Mouse (Mus musculus): ENCODE measurements around the gene Rbm20. TPM values are rescaled to one million over a fixed set of nuclear protein-coding genes. Genes with fewer than 3 reads are reported as not detected.

The Rbm20 gene
- polyA plus RNA-seq, 1 experiment from 2014 or later: 1.1 TPM

DNA sequence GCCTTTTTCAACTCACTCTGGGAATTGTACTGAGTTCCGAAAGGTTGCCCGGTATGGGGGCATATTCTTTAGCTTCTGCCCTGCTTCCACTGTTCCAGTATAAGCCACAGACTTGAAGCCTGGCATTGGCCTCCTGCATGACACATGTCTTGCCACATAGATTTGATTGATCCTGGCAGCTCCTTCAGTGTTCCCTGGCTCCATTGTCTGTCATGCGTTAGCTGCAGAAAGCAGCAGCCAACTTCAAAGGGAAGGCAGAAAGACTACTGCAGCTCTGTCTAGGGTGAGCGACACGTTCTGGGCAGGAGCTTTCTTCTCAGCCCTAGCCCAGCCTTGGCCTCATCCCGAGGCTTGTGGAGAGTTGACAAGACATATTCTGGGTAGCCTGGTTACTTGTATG lies 162.7 kb downstream of the Rbm20 start:
- H3K36me3 ChIP-seq (ENCODE audit: control insufficient read depth, insufficient read depth, low read length): no peaks in the 10 kb centered on the region
- WGBS: 74% methylated on average over 6 of the region's 6 CpGs
- no peak overlapping the region for H3K9ac ChIP-seq (ENCODE audit: low read depth, low read length)
- H3K4me2 ChIP-seq (ENCODE audit: low read depth, low read length): no peak overlapping the region
- ATAC-seq: no peak
- no peak overlapping the region for H3K4me3 ChIP-seq (ENCODE audit: low read length)
- H3K4me1 ChIP-seq (ENCODE audit: control insufficient read depth, insufficient read depth, low read length): peaks cover 12% of the 10 kb centered on the region
- no peak overlapping the region for H3K27ac ChIP-seq (ENCODE audit: low read length)
- no peaks in the 10 kb centered on the region for H3K9me3 ChIP-seq (ENCODE audit: control insufficient read depth, low read length)
- H3K27me3 ChIP-seq (replicated peaks; ENCODE audit: control insufficient read depth, insufficient read depth, low read length): no peaks in the 10 kb centered on the region

DNA sequence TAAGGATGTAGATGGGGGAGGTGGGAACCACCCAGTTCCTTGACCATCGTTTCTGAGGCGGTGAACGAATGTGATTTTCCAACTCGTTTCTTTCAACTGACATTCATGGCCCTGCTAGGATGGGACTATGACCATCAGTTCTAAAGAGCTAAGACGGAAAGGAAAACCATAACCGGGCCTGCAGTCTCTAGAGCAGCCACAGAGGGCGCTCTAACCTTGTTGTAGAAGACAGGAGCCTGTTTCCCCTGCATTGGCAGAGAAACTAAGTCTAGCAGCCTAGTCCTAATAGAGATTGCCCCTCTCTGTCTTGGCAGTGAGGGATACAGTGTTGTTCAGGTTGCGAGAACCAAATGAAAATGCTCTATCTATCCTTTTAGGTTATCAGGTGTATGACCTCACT lies 164.8 kb downstream of the Rbm20 start:
- 63% methylated on average over 8 of the region's 8 CpGs for WGBS

DNA sequence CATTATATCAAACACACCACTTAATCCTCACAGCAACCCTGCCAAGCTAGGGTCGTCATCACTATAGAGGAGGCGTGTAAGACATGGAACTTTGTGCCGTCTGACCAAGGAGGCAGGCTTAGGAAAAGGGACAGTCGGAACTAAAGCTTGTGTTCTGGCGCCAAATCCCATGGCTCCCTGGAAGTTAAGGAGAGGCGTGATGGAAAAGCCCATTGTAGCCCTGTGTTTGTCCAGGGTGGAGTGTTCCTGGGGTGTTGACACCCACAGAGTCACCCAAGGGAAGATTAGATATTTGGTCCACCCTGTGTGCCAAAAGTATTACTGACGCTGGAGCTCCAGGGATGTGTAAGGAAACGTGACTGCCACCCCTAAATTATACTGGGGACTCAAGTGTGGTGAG lies 166.9 kb downstream of the Rbm20 start:
- Histone ChIP-seq H3K9ac (ENCODE audit: low read depth, low read length) (no peak overlapping the region), H3K36me3 (ENCODE audit: control insufficient read depth, insufficient read depth, low read length) (no peaks in the 10 kb centered on the region), H3K9me3 (ENCODE audit: control insufficient read depth, low read length) (no peaks in the 10 kb centered on the region), H3K4me1 (ENCODE audit: control insufficient read depth, insufficient read depth, low read length) (peaks cover 2% of the 10 kb centered on the region; the same call in 1 of the 2 replicates), H3K4me2 (ENCODE audit: low read depth, low read length) (no peak overlapping the region), H3K27me3 (replicated peaks; ENCODE audit: control insufficient read depth, insufficient read depth, low read length) (no peaks in the 10 kb centered on the region), H3K4me3 (ENCODE audit: low read length) (no peak overlapping the region), H3K27ac (ENCODE audit: low read length) (no peak overlapping the region)
- no peak for ATAC-seq
- 89% methylated on average over 8 of the region's 8 CpGs for WGBS

More for the DNA sequence above, 164.8 kb downstream of the Rbm20 start:
- Histone ChIP-seq H3K4me1 (ENCODE audit: control insufficient read depth, insufficient read depth, low read length) (peaks cover 8% of the 10 kb centered on the region), H3K9ac (ENCODE audit: low read depth, low read length) (no peak overlapping the region), H3K27me3 (replicated peaks; ENCODE audit: control insufficient read depth, insufficient read depth, low read length) (no peaks in the 10 kb centered on the region), H3K4me3 (ENCODE audit: low read length) (no peak overlapping the region), H3K36me3 (ENCODE audit: control insufficient read depth, insufficient read depth, low read length) (no peaks in the 10 kb centered on the region), H3K27ac (ENCODE audit: low read length) (no peak overlapping the region), H3K4me2 (ENCODE audit: low read depth, low read length) (no peak overlapping the region), H3K9me3 (ENCODE audit: control insufficient read depth, low read length) (no peaks in the 10 kb centered on the region)
- no peak for ATAC-seq

DNA sequence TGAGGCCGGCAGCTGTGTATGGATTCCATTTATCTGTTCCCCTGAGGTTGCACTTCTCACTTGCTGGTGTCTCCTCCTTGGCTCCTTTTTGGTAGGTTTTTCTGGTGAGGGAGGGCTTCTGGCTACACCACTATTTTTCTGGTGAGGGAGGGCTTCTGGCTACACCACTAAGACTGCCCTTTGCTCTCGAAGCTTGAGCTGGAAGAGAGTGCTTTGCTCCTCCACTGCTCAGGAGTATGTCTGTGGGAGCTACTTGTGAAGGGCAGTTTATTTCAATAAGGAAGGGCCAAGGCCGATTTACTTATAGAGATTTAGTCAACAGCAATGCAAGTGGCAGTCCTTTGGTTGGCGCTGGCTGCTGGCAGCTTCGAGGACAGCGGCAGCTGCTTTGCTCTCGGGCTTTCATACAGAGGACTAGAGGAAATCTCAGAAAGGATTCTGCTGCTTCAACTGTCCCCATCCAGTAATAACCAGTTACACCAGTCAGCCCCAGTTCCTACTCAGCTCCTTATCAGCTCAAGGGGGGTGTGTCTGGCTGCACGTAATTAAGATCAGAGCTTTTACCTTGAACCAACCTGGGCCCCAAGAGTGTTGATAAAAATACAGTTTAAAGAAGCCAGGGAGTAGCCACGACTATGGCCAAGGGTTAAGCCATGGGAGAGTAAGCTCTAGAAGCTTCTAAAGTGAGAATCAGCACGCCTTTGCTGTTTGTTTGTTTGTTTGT lies 171.3 kb downstream of the Rbm20 start:
- Histone ChIP-seq H3K27me3 (replicated peaks; ENCODE audit: control insufficient read depth, insufficient read depth, low read length) (no peaks in the 10 kb centered on the region), H3K4me3 (ENCODE audit: low read length) (no peak overlapping the region), H3K27ac (ENCODE audit: low read length) (peak overlapping the region; percentile 87), H3K4me2 (ENCODE audit: low read depth, low read length) (no peak overlapping the region), H3K9me3 (ENCODE audit: control insufficient read depth, low read length) (no peaks in the 10 kb centered on the region), H3K36me3 (ENCODE audit: control insufficient read depth, insufficient read depth, low read length) (no peaks in the 10 kb centered on the region), H3K9ac (ENCODE audit: low read depth, low read length) (0 out of 2 replicates have a peak overlapping the region, but pooled peaks have one; percentile 21), H3K4me1 (ENCODE audit: control insufficient read depth, insufficient read depth, low read length) (peaks cover 12% of the 10 kb centered on the region)
- WGBS: 60% methylated on average over 10 of the region's 10 CpGs
- peak; percentile 93 for ATAC-seq

DNA sequence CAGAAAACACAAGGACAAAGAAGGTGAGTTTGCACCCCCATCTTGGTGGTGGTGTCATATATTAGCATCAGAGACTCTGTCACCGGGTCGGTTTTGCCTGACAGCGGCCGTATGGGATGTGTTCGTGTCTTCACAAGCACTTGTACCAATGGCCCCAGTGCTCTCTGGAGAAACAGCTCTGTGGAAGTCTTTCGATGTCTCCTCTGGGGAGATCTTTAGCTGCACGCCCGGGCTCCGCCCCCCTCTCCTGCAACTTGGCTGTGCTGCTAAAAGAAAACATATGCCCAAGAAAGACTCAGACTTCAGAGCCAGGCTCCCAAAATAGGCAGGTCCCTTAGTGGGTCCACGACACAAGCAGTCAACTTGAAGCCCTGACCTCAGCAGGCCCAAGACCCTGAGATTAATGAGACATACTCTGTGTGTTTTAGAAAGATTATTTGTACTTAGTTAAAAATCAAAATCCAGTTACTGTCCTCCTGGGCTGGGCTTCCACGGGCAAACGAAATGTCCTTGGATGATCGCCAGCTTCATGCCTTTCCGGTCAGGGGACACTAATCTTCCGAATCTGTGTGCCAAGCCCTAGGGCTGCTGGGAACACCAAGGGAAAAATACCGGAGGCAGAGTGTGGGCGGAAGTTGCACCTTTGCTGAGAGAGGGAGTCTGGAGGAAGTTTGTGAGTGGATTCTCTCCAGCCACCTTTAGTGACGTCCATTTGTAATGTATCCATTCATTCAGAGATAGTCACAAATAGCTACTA lies 173.2 kb downstream of the Rbm20 start:
- Histone ChIP-seq H3K36me3 (ENCODE audit: control insufficient read depth, insufficient read depth, low read length) (no peaks in the 10 kb centered on the region), H3K4me3 (ENCODE audit: low read length) (no peak overlapping the region), H3K4me2 (ENCODE audit: low read depth, low read length) (no peak overlapping the region), H3K4me1 (ENCODE audit: control insufficient read depth, insufficient read depth, low read length) (peaks cover 12% of the 10 kb centered on the region), H3K27me3 (replicated peaks; ENCODE audit: control insufficient read depth, insufficient read depth, low read length) (no peaks in the 10 kb centered on the region), H3K27ac (ENCODE audit: low read length) (peak overlapping the region; percentile 57), H3K9me3 (ENCODE audit: control insufficient read depth, low read length) (no peaks in the 10 kb centered on the region), H3K9ac (ENCODE audit: low read depth, low read length) (0 out of 2 replicates have a peak overlapping the region, but pooled peaks have one; percentile 6)
- WGBS: 50% methylated on average over 18 of the region's 18 CpGs
- ATAC-seq: no peak

DNA sequence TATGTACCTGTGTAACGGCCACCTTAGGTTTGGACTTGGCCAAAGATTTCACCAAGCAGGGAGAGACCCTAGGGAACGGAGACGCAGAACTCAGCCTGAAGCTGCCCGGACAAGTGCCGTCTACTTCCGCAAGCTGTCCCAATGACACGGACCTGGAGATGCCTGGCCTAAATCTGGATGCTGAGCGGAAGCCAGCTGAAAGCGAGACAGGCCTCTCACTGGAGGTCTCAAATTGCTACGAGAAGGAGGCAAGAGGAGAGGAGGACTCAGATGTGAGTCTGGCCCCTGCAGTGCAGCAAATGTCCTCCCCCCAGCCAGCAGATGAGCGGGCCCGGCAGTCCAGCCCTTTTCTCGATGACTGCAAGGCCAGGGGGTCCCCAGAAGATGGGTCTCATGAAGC lies 174.2 kb downstream of the Rbm20 start:
- no peak overlapping the region for H3K27ac ChIP-seq (ENCODE audit: low read length)
- no peak overlapping the region for H3K4me3 ChIP-seq (ENCODE audit: low read length)
- H3K4me1 ChIP-seq (ENCODE audit: control insufficient read depth, insufficient read depth, low read length): peaks cover 12% of the 10 kb centered on the region
- no peak overlapping the region for H3K4me2 ChIP-seq (ENCODE audit: low read depth, low read length)
- no peaks in the 10 kb centered on the region for H3K36me3 ChIP-seq (ENCODE audit: control insufficient read depth, insufficient read depth, low read length)
- no peak overlapping the region for H3K9ac ChIP-seq (ENCODE audit: low read depth, low read length)
- H3K9me3 ChIP-seq (ENCODE audit: control insufficient read depth, low read length): no peaks in the 10 kb centered on the region
- no peaks in the 10 kb centered on the region for H3K27me3 ChIP-seq (replicated peaks; ENCODE audit: control insufficient read depth, insufficient read depth, low read length)
- ATAC-seq: no peak
- 88% methylated on average over 13 of the region's 13 CpGs for WGBS

DNA sequence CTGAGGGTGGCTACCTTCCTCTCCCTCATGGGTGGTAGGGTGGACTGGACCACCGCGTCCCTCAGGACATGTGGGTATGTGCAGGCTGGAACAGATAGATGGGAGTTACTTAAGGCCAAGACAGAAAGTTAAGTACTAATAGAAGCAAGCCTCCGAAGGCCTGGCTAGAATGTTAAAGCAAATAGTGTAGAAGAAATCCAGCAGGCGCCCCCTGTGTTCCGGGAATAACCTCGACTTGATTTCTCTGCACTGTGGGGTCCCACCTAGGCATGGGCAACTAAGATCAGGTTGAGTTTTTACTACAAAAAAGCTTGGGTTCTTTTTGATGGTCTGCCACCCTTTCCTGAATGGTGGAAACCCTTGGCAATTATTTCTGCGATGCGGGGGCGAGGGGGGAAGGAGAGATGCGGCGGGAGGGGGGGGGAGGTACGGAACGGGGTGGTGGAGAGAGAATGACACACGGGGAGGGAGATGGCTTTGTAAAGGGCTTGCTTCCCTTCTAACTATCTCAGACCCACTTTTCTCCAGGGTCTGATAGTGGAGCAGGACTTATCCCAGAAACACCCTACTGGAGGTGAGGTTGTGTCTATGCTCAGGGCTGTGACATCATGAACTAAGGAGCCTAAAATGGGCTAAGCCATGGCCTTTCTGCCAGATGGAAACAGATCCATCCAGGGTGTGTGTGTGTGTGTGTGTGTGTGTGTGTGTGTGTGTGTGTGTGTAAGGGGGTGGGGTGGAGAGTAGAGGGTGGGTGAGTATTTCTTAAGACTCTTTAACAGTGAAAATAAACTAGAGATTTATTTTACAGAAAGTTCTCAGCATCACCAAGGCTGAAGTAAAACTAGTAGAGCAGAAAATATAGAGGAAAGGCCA lies 175.0 kb downstream of the Rbm20 start:
- Histone ChIP-seq H3K27me3 (replicated peaks; ENCODE audit: control insufficient read depth, insufficient read depth, low read length) (no peaks in the 10 kb centered on the region), H3K9ac (ENCODE audit: low read depth, low read length) (no peak overlapping the region), H3K4me1 (ENCODE audit: control insufficient read depth, insufficient read depth, low read length) (peaks cover 12% of the 10 kb centered on the region), H3K4me3 (ENCODE audit: low read length) (no peak overlapping the region), H3K4me2 (ENCODE audit: low read depth, low read length) (no peak overlapping the region), H3K9me3 (ENCODE audit: control insufficient read depth, low read length) (no peaks in the 10 kb centered on the region), H3K36me3 (ENCODE audit: control insufficient read depth, insufficient read depth, low read length) (no peaks in the 10 kb centered on the region), H3K27ac (ENCODE audit: low read length) (no peak overlapping the region)
- WGBS: 80% methylated on average over 14 of the region's 14 CpGs
- no peak for ATAC-seq

DNA sequence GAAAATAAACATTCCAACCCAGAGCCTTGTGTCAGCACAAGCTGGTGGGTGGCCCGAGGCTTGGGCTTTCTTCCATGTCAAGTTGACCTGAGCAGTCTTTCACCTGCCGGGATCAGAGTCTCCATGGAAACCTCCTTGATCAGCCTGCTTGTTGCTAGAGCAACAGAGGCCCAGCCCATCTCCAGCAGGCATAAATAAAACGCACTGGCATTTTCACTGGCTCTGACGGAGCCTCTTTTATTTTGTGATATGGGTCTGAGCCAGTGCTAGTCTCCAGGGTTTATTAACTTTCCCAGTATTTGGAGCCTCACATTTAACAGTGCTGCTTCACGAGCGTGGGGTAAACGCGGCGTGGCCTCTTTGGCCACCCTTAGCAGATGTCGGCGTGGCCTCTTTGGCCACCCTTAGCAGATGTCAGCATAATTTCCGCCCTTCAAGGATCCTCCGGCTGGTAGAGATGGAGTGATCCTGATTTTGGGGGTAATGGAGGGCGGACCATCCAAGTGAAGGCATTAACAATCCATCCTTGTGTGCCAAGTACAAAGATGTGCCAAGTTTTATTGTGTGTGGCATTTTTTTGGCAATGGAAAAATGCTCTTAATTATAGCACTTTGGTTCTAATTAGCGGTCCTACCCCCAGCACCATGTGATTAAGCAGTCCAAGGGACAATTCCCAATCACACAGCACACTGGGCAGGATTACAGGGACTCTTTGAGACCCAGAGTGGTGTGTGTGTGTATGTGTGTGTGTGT lies 175.8 kb downstream of the Rbm20 start:
- H3K36me3 ChIP-seq (ENCODE audit: control insufficient read depth, insufficient read depth, low read length): no peaks in the 10 kb centered on the region
- H3K4me1 ChIP-seq (ENCODE audit: control insufficient read depth, insufficient read depth, low read length): peaks cover 12% of the 10 kb centered on the region
- no peak overlapping the region for H3K27ac ChIP-seq (ENCODE audit: low read length)
- no peak for ATAC-seq
- H3K4me3 ChIP-seq (ENCODE audit: low read length): no peak overlapping the region
- no peaks in the 10 kb centered on the region for H3K27me3 ChIP-seq (replicated peaks; ENCODE audit: control insufficient read depth, insufficient read depth, low read length)
- H3K9ac ChIP-seq (ENCODE audit: low read depth, low read length): no peak overlapping the region
- no peak overlapping the region for H3K4me2 ChIP-seq (ENCODE audit: low read depth, low read length)
- no peaks in the 10 kb centered on the region for H3K9me3 ChIP-seq (ENCODE audit: control insufficient read depth, low read length)
- WGBS: 42% methylated on average over 15 of the region's 15 CpGs
